Comparison of ENCODE assay signal across 22 mouse cellular contexts in genomic region chr14:14518027-14518426, GRCm38 (mm10).
"Had no signal": no experiment of that assay in that cellular context is flagged by ENCODE, and none has a peak within 500 bp of the region (broad histone marks: within the 10 kb centered on the region; RNA-seq: fewer than 3 reads in every experiment).

No protein-coding gene starts in this region.

- H3K9me3 ChIP-seq: heart, embryonic 10.5 days; heart, embryonic 12.5 days; hindbrain, embryonic 13.5 days; hindbrain, embryonic 15.5 days; kidney, embryonic 15.5 days; limb, embryonic 13.5 days; limb, embryonic 15.5 days; liver, embryonic 12.5 days had no signal

- DNase-seq: gastrocnemius, adult 2 months; gastrocnemius, postnatal 10 days; gastrocnemius, postnatal 25 days; heart, adult 18-20 months; heart, postnatal 10 days; kidney, adult 18-20 months; kidney, adult 8-10 months; kidney, postnatal 14 days; kidney, postnatal 36 days; layer of hippocampus, adult 9-11 months; layer of hippocampus, postnatal 36 days; left cerebral cortex, postnatal 4 days had no signal

- H3K4me3 ChIP-seq: gastrocnemius, adult 2 months; heart, embryonic 10.5 days; heart, embryonic 12.5 days; hindbrain, embryonic 13.5 days; hindbrain, embryonic 15.5 days; kidney, embryonic 15.5 days; limb, embryonic 13.5 days; limb, embryonic 15.5 days; liver, embryonic 12.5 days had no signal

- H3K27ac ChIP-seq: gastrocnemius, adult 2 months; heart, embryonic 10.5 days; hindbrain, embryonic 13.5 days; hindbrain, embryonic 15.5 days; hindbrain, postnatal 0 days; kidney, embryonic 15.5 days; kidney, postnatal 0 days; limb, embryonic 13.5 days; limb, embryonic 15.5 days; liver, embryonic 12.5 days had no signal

- H3K4me2 ChIP-seq: heart, embryonic 12.5 days; hindbrain, embryonic 13.5 days; hindbrain, embryonic 15.5 days; kidney, embryonic 15.5 days; limb, embryonic 13.5 days; limb, embryonic 15.5 days; liver, embryonic 12.5 days had no signal

- H3K9ac ChIP-seq: heart, embryonic 12.5 days; hindbrain, embryonic 13.5 days; hindbrain, embryonic 15.5 days; kidney, embryonic 15.5 days; limb, embryonic 13.5 days; limb, embryonic 15.5 days; liver, embryonic 12.5 days had no signal

- ATAC-seq: hindbrain, postnatal 0 days; liver, embryonic 12.5 days had no signal

- H3K27me3 ChIP-seq: heart, embryonic 12.5 days; hindbrain, embryonic 13.5 days; hindbrain, embryonic 15.5 days; kidney, embryonic 15.5 days; limb, embryonic 13.5 days; limb, embryonic 15.5 days; liver, embryonic 12.5 days had no signal

- H3K36me3 ChIP-seq: heart, embryonic 10.5 days; heart, embryonic 12.5 days; hindbrain, embryonic 13.5 days; hindbrain, embryonic 15.5 days; kidney, embryonic 15.5 days; limb, embryonic 13.5 days; limb, embryonic 15.5 days; liver, embryonic 12.5 days had no signal

- H3K4me1 ChIP-seq: heart, embryonic 10.5 days; hindbrain, embryonic 15.5 days; kidney, embryonic 15.5 days; limb, embryonic 13.5 days; limb, embryonic 15.5 days had no signal
